Mouse (Mus musculus) ES-E14 (cell line): ENCODE results near the gene Hras.

ENCODE experiments used
- CHD2 ChIP-seq: IDR thresholded peaks from 2 replicates; pipeline ENCODE4 v1.6.1; 2014; ENCODE audit warnings: mild to moderate bottlenecking, low read depth, low read length, inconsistent platforms
- HCFC1 ChIP-seq: IDR thresholded peaks from 2 replicates; pipeline ENCODE4 v1.6.1; 2012; ENCODE audit warnings: low read length, inconsistent platforms, borderline replicate concordance; ENCODE audit not compliant: insufficient read depth
- MAFK ChIP-seq: IDR thresholded peaks from 2 replicates; pipeline ENCODE4 v1.6.1; 2014; ENCODE audit warnings: mild to moderate bottlenecking, low read depth, low read length, inconsistent platforms; ENCODE audit not compliant: insufficient read depth
- ZC3H11A ChIP-seq: IDR thresholded peaks from 2 replicates; pipeline ENCODE4 v1.6.1; 2012; ENCODE audit warnings: low read depth, mild to moderate bottlenecking, inconsistent platforms, low read length, borderline replicate concordance
- ZNF384 ChIP-seq: IDR thresholded peaks from 2 replicates; pipeline ENCODE4 v1.6.1; 2012; ENCODE audit warnings: low read depth, low read length, inconsistent platforms

GRCm38 (mm10) chr7:141143861-141144260 is 49.9 kb downstream of the Hras start:
- TF ChIP-seq ZC3H11A (no peak), ZNF384 (no peak), CHD2 (no peak), HCFC1 (no peak), MAFK (no peak)
